Mouse (Mus musculus): ENCODE measurements around the gene Pnpla3. TPM values are rescaled to one million over a fixed set of nuclear protein-coding genes. Genes with fewer than 3 reads are reported as not detected.
"Not testable (repeated sequence)": the region's sequence is repeated elsewhere in the genome, so short reads cannot be mapped to it uniquely, and the experiment has no call there.

Pnpla3 gene
- polyA plus RNA-seq, 1 experiment: 1.5 TPM

DNA sequence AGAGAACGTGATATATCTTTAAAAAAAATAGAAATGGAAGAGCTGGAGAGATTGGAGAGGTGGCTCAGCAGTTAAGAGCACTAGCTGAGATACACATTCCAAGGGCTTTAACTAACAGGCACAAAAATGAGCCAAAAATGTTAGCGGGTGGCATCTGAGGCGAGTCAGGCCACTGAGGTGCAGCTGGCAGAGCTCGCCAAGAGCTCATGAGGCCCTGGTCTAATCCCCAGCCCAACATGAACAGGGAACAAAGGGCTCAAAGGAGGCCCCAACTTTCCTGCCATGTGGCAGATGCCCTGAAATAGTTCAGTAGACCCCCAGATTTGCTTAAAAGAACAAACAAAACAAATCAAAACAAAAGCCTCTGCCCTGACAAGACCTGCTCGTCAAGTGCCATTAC lies 26.7 kb upstream of the Pnpla3 start:
- H3K27ac ChIP-seq (ENCODE audit: control insufficient read depth, insufficient read depth, low read depth, low read length): no peak overlapping the region
- no peak for TF ChIP-seq CTCF (IDR thresholded peaks at IDR 0.05; ENCODE audit: control insufficient read depth, insufficient read depth, insufficient replicate concordance, low read depth, low read length)
- no peak for TF ChIP-seq POLR2A (IDR thresholded peaks at IDR 0.05; ENCODE audit: control insufficient read depth, low read depth, low read length)
- no peak overlapping the region for H3K4me3 ChIP-seq (ENCODE audit: control insufficient read depth, low read depth, low read length)
- H3K27me3 ChIP-seq (ENCODE audit: control insufficient read depth, insufficient read depth, low read length): no peaks in the 10 kb centered on the region
- no peaks in the 10 kb centered on the region for H3K36me3 ChIP-seq (ENCODE audit: control insufficient read depth, insufficient read depth, low read length)
- H3K4me1 ChIP-seq (ENCODE audit: control insufficient read depth, insufficient read depth, low read length): no peaks in the 10 kb centered on the region

DNA sequence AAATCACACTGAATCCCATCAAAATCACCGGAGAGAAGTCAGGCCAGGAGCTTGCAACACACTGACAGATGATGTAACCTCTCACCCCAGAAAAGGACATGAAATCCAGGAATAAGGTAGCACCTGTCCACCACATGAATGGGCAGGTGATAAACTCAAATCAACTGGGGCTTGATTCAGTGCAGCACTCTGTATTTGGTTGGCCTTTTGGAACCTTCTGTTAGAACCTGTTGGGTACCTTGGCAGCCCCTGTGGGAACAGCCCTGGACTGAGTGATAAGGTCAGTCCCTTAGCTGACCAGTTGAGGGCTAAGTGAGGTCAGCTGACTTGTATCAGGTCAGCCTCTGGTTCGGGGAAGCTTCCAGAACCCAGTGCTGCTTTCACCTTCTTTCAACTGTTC lies 11.5 kb upstream of the Pnpla3 start:
- H3K4me3 ChIP-seq (ENCODE audit: control insufficient read depth, low read depth, low read length): no peak overlapping the region
- no peak for TF ChIP-seq CTCF (IDR thresholded peaks at IDR 0.05; ENCODE audit: control insufficient read depth, insufficient read depth, insufficient replicate concordance, low read depth, low read length)
- TF ChIP-seq POLR2A (IDR thresholded peaks at IDR 0.05; ENCODE audit: control insufficient read depth, low read depth, low read length): no peak
- H3K27ac ChIP-seq (ENCODE audit: control insufficient read depth, insufficient read depth, low read depth, low read length): no peak overlapping the region
- H3K36me3 ChIP-seq (ENCODE audit: control insufficient read depth, insufficient read depth, low read length): no peaks in the 10 kb centered on the region
- no peaks in the 10 kb centered on the region for H3K4me1 ChIP-seq (ENCODE audit: control insufficient read depth, insufficient read depth, low read length)
- H3K27me3 ChIP-seq (ENCODE audit: control insufficient read depth, insufficient read depth, low read length): no peaks in the 10 kb centered on the region

- H3K36me3 ChIP-seq (ENCODE audit: control insufficient read depth, insufficient read depth, low read length); H3K27ac ChIP-seq (ENCODE audit: control insufficient read depth, insufficient read depth, low read depth, low read length); H3K4me1 ChIP-seq (ENCODE audit: control insufficient read depth, insufficient read depth, low read length); H3K27me3 ChIP-seq (ENCODE audit: control insufficient read depth, insufficient read depth, low read length); H3K4me3 ChIP-seq (ENCODE audit: control insufficient read depth, low read depth, low read length): not testable (repeated sequence)
These were observed 10.1 kb upstream of the Pnpla3 start for GRCm38 (mm10) chr15:84157530-84157929.

DNA sequence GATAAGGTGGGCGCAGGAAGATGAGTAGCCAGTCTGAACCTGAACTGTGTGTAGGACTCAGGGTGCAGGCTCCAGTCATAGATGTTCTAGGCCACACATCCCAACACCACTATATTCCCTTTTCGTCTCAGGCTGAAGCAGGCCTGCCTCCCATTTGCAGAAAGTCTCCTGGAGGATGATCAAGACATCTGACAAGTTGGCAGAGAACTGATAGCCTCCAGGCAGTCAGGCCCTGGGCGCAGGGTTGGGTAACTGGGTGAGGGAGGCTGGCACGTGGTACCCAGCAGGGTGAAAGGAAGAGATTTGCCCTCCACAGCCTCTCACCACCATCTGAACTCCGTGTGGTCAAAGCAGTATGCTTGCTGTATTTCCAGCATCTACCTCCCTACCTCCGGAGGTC lies 5.8 kb upstream of the Pnpla3 start:
- Histone ChIP-seq H3K27ac (ENCODE audit: control insufficient read depth, insufficient read depth, low read depth, low read length) (no peak overlapping the region), H3K4me3 (ENCODE audit: control insufficient read depth, low read depth, low read length) (no peak overlapping the region), H3K4me1 (ENCODE audit: control insufficient read depth, insufficient read depth, low read length) (no peaks in the 10 kb centered on the region; the same call in 1 of the 2 replicates), H3K36me3 (ENCODE audit: control insufficient read depth, insufficient read depth, low read length) (no peaks in the 10 kb centered on the region), H3K27me3 (ENCODE audit: control insufficient read depth, insufficient read depth, low read length) (no peaks in the 10 kb centered on the region)
- no peak for TF ChIP-seq CTCF (IDR thresholded peaks at IDR 0.05; ENCODE audit: control insufficient read depth, insufficient read depth, insufficient replicate concordance, low read depth, low read length)
- TF ChIP-seq POLR2A (IDR thresholded peaks at IDR 0.05; ENCODE audit: control insufficient read depth, low read depth, low read length): no peak

DNA sequence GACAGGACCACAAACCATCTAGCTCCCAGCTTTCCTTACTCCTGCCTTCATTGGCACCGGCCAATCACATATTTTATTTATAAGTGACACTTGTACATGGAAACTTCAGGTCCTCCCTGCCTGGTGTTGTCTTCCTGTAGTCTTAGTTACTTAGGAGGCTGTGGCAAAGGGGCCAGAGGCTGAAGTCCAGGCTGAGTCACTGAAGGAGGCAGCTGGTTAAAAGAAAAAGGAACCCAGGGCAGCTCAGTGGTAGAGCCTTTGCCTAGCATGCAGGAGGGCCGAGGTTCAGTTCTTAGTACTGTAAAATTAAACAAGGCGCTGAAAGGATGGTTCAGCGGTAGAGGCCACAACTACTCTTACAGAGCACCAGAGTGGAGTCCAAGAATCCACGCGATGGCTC lies 819 bp upstream of the Pnpla3 start:
- no peak overlapping the region for H3K27ac ChIP-seq (ENCODE audit: control insufficient read depth, insufficient read depth, low read depth, low read length)
- peaks cover 10% of the 10 kb centered on the region for H3K4me1 ChIP-seq (ENCODE audit: control insufficient read depth, insufficient read depth, low read length)
- H3K4me3 ChIP-seq (ENCODE audit: control insufficient read depth, low read depth, low read length): no peak overlapping the region
- H3K36me3 ChIP-seq (ENCODE audit: control insufficient read depth, insufficient read depth, low read length): no peaks in the 10 kb centered on the region
- no peaks in the 10 kb centered on the region for H3K27me3 ChIP-seq (ENCODE audit: control insufficient read depth, insufficient read depth, low read length)
- TF ChIP-seq CTCF (IDR thresholded peaks at IDR 0.05; ENCODE audit: control insufficient read depth, insufficient read depth, insufficient replicate concordance, low read depth, low read length) (no peak), POLR2A (IDR thresholded peaks at IDR 0.05; ENCODE audit: control insufficient read depth, low read depth, low read length) (no peak)

- peak overlapping the region; percentile 80 for H3K4me3 ChIP-seq (ENCODE audit: control insufficient read depth, low read depth, low read length)
- H3K27ac ChIP-seq (ENCODE audit: control insufficient read depth, insufficient read depth, low read depth, low read length): no peak overlapping the region
- peaks cover 10% of the 10 kb centered on the region for H3K4me1 ChIP-seq (ENCODE audit: control insufficient read depth, insufficient read depth, low read length)
- no peaks in the 10 kb centered on the region for H3K27me3 ChIP-seq (ENCODE audit: control insufficient read depth, insufficient read depth, low read length)
- H3K36me3 ChIP-seq (ENCODE audit: control insufficient read depth, insufficient read depth, low read length): no peaks in the 10 kb centered on the region
- TF ChIP-seq POLR2A (IDR thresholded peaks at IDR 0.05; ENCODE audit: control insufficient read depth, low read depth, low read length): no peak
- TF ChIP-seq CTCF (IDR thresholded peaks at IDR 0.05; ENCODE audit: control insufficient read depth, insufficient read depth, insufficient replicate concordance, low read depth, low read length): no peak
These were observed 829 bp downstream of the Pnpla3 start for GRCm38 (mm10) chr15:84168170-84169161.

DNA sequence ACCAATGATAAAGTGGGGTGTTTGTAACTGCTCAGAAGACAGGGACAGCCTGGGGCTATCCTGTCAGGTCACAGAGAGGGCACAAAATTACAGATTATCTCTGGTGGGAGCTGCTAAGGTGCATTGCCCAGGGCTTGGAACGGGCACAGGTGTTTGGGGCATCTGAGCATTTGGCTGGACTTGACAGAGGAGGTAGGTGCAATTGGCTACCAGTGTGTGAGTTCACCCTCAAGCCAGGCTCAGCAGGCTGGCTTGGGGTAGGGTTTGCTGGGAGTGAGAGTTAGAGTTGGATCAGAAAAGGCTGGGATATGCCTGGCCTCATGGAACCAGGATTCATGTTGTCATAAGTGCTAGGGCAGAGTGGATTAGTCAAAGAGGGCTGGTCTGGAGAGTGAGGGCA lies 1.9 kb downstream of the Pnpla3 start:
- H3K4me3 ChIP-seq (ENCODE audit: control insufficient read depth, low read depth, low read length): no peak overlapping the region
- H3K36me3 ChIP-seq (ENCODE audit: control insufficient read depth, insufficient read depth, low read length): no peaks in the 10 kb centered on the region
- H3K27ac ChIP-seq (ENCODE audit: control insufficient read depth, insufficient read depth, low read depth, low read length): no peak overlapping the region
- no peak for TF ChIP-seq POLR2A (IDR thresholded peaks at IDR 0.05; ENCODE audit: control insufficient read depth, low read depth, low read length)
- H3K4me1 ChIP-seq (ENCODE audit: control insufficient read depth, insufficient read depth, low read length): peaks cover 10% of the 10 kb centered on the region
- H3K27me3 ChIP-seq (ENCODE audit: control insufficient read depth, insufficient read depth, low read length): no peaks in the 10 kb centered on the region
